Comparison of ENCODE assay signal across 21 mouse cellular contexts in the genomic region with DNA sequence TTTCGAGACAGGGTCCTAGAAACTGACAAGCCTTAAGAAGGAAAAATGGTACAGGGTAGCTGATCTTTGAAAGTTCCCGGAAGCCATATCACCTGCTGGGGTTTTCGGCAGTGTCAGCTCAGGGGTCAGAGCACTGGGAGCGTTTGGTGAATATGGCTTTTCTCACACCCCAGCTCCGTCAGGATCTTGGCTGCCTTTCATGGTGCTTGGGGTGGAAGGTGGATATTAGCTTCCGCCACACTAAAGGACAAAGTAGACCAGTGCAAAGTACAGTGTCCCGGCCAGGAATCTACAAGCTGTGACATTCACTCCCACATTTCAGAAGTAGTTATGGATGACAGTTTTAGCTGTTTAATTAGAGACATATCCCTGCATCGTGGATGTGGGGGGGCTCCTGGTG.
A peak's percentile ranks its signal among the peaks of the same experiment; 100 is the strongest.
DNase-seq lines count a peak whose midpoint lies in the region; ATAC-seq and TF ChIP-seq lines count a peak whose summit lies in the region.
"Had no signal": no experiment of that assay in that cellular context is flagged by ENCODE, and none has a peak within 500 bp of the region (broad histone marks: within the 10 kb centered on the region; RNA-seq: fewer than 3 reads in every experiment).

No protein-coding gene starts in this region.

- no peak for TF ChIP-seq POLR2A in liver, adult 2 months (IDR thresholded peaks at IDR 0.05; ENCODE audit: extremely low read depth, insufficient read depth, low read length)

- no peaks in the 10 kb centered on the region for H3K27me3 ChIP-seq in intestine, embryonic 14.5 days (replicated peaks; ENCODE audit: control insufficient read depth, insufficient read depth, low read length)
- H3K27me3 ChIP-seq in intestine, embryonic 16.5 days (replicated peaks; ENCODE audit: control insufficient read depth, insufficient read depth, low read length): no peaks in the 10 kb centered on the region
- H3K27me3 ChIP-seq in liver, adult 2 months (ENCODE audit: control insufficient read depth, insufficient read depth, low read length): no peaks in the 10 kb centered on the region
- no peaks in the 10 kb centered on the region for H3K27me3 ChIP-seq in stomach, embryonic 14.5 days (ENCODE audit: control insufficient read depth, insufficient read depth, low read length)
- H3K27me3 ChIP-seq: megakaryocyte, embryonic 14.5 days; neural tube, embryonic 13.5 days had no signal

- H3K4me1 ChIP-seq in intestine, embryonic 14.5 days (replicated peaks; ENCODE audit: control insufficient read depth, insufficient read depth, low read length): peaks cover 2% of the 10 kb centered on the region; the same call in 1 of the 2 replicates
- no peaks in the 10 kb centered on the region for H3K4me1 ChIP-seq in intestine, embryonic 16.5 days (ENCODE audit: control insufficient read depth, insufficient read depth, low read length)
- H3K4me1 ChIP-seq in liver, adult 2 months (ENCODE audit: control insufficient read depth, insufficient read depth, low read length): peaks cover 2% of the 10 kb centered on the region; the same call in 1 of the 2 replicates
- no peaks in the 10 kb centered on the region for H3K4me1 ChIP-seq in stomach, embryonic 14.5 days (ENCODE audit: control insufficient read depth, insufficient read depth, low read length)
- H3K4me1 ChIP-seq: megakaryocyte, embryonic 14.5 days had no signal

- H3K9ac ChIP-seq in intestine, embryonic 14.5 days (ENCODE audit: low read length): no peak overlapping the region
- H3K9ac ChIP-seq in intestine, embryonic 16.5 days (ENCODE audit: low read depth, low read length): no peak overlapping the region
- no peak overlapping the region for H3K9ac ChIP-seq in liver, adult 2 months (ENCODE audit: low read depth, low read length)
- H3K9ac ChIP-seq in stomach, embryonic 14.5 days (replicated peaks; ENCODE audit: low read depth, low read length): no peak overlapping the region
- H3K9ac ChIP-seq: neural tube, embryonic 13.5 days had no signal

- H3K36me3 ChIP-seq in intestine, embryonic 14.5 days (ENCODE audit: control insufficient read depth, insufficient read depth, low read length): no peaks in the 10 kb centered on the region; the same call in 1 of the 2 replicates
- no peaks in the 10 kb centered on the region for H3K36me3 ChIP-seq in intestine, embryonic 16.5 days (ENCODE audit: control insufficient read depth, insufficient read depth, low read length)
- no peaks in the 10 kb centered on the region for H3K36me3 ChIP-seq in liver, adult 2 months (ENCODE audit: control insufficient read depth, insufficient read depth, low read length)
- H3K36me3 ChIP-seq in stomach, embryonic 14.5 days (ENCODE audit: control insufficient read depth, insufficient read depth, low read length): no peaks in the 10 kb centered on the region
- H3K36me3 ChIP-seq: embryonic facial prominence, embryonic 10.5 days; G1E; neural tube, embryonic 13.5 days had no signal

- ATAC-seq in intestine, embryonic 14.5 days (replicated peaks; ENCODE audit: low FRiP score, low TSS enrichment, low read depth): no peak
- no peak for ATAC-seq in intestine, embryonic 16.5 days
- ATAC-seq in stomach, embryonic 14.5 days (ENCODE audit: insufficient number of reproducible peaks, insufficient read depth, low FRiP score, low read depth): 0 out of 2 replicates have a peak, but pooled peaks have one; percentile 18
- ATAC-seq: activated CD4-positive, CD25-positive, alpha-beta regulatory T cell, adult 4 months; hindbrain, embryonic 16.5 days had no signal

- no peaks in the 10 kb centered on the region for H3K79me2 ChIP-seq in liver, adult 2 months (ENCODE audit: control insufficient read depth, insufficient read depth, low read length)

- H3K4me2 ChIP-seq in intestine, embryonic 14.5 days (ENCODE audit: low read length): no peak overlapping the region
- no peak overlapping the region for H3K4me2 ChIP-seq in intestine, embryonic 16.5 days (ENCODE audit: low read depth, low read length)
- H3K4me2 ChIP-seq in stomach, embryonic 14.5 days (replicated peaks; ENCODE audit: low read depth, low read length): no peak overlapping the region
- H3K4me2 ChIP-seq: liver, embryonic 11.5 days; neural tube, embryonic 13.5 days had no signal

- no peak overlapping the region for H3K27ac ChIP-seq in intestine, embryonic 14.5 days (ENCODE audit: low read depth)
- no peak overlapping the region for H3K27ac ChIP-seq in intestine, embryonic 16.5 days (ENCODE audit: low read length)
- no peak overlapping the region for H3K27ac ChIP-seq in liver, adult 2 months (replicated peaks; ENCODE audit: insufficient read depth, low read depth, low read length)
- no peak overlapping the region for H3K27ac ChIP-seq in stomach, embryonic 14.5 days (ENCODE audit: low read length)
- H3K27ac ChIP-seq: embryonic facial prominence, embryonic 10.5 days; neural tube, embryonic 13.5 days had no signal

- TF ChIP-seq CTCF in liver, adult 2 months (IDR thresholded peaks at IDR 0.05; ENCODE audit: low read depth, low read length): no peak

- H3K4me3 ChIP-seq in intestine, embryonic 14.5 days (ENCODE audit: low read depth, low read length): no peak overlapping the region
- H3K4me3 ChIP-seq in intestine, embryonic 16.5 days (ENCODE audit: low read length): no peak overlapping the region
- no peak overlapping the region for H3K4me3 ChIP-seq in liver, adult 2 months (ENCODE audit: insufficient read depth, low read depth, low read length)
- H3K4me3 ChIP-seq in stomach, embryonic 14.5 days (ENCODE audit: low read depth, low read length): no peak overlapping the region
- H3K4me3 ChIP-seq: embryonic facial prominence, embryonic 10.5 days; megakaryocyte, embryonic 14.5 days; neural tube, embryonic 13.5 days had no signal

- 0 out of 2 replicates have a peak, but pooled peaks cover 2% of the 10 kb centered on the region for H3K9me3 ChIP-seq in intestine, embryonic 14.5 days (ENCODE audit: control insufficient read depth, low read length)
- no peaks in the 10 kb centered on the region for H3K9me3 ChIP-seq in intestine, embryonic 16.5 days (ENCODE audit: control insufficient read depth, low read length)
- H3K9me3 ChIP-seq in stomach, embryonic 14.5 days (ENCODE audit: control insufficient read depth, low read depth, low read length): no peaks in the 10 kb centered on the region
- H3K9me3 ChIP-seq: embryonic facial prominence, embryonic 10.5 days; neural tube, embryonic 13.5 days had no signal

- 55% methylated on average over 8 of the region's 8 CpGs for WGBS in intestine, embryonic 14.5 days
- 46% methylated on average over 8 of the region's 8 CpGs for WGBS in intestine, embryonic 16.5 days
- WGBS in liver, adult 2 months: 63% methylated on average over 8 of the region's 8 CpGs
- 43% methylated on average over 8 of the region's 8 CpGs for WGBS in stomach, embryonic 14.5 days

- DNase-seq in heart, adult 11 months: peak; percentile 95
- no peak for DNase-seq in heart, postnatal 4 days
- DNase-seq in intestine, embryonic 14.5 days (ENCODE audit: low spot score): peak; percentile 33
- peak; percentile 66 for DNase-seq in liver, adult 2 months (ENCODE audit: extremely low read depth, low read depth, low spot score)
- DNase-seq in liver: no peak
- DNase-seq: adrenal gland, postnatal 10 days; cerebellum, adult 9-10 months; gastrocnemius, postnatal 25 days; left cerebral cortex, postnatal 4 days; lung, adult 18-20 months; midbrain, embryonic 14.5 days; thymus, postnatal 36 days had no signal

Comparison
In these comparisons a context has a peak if more than half of its experiments do, and no peak if none do; other contexts are left out.
1. DNase-seq: peak in heart, adult 11 months (single experiment), intestine, embryonic 14.5 days (single experiment) and liver, adult 2 months (single experiment); none in heart, postnatal 4 days (single experiment) and liver (single experiment).